Mouse (Mus musculus) midbrain, embryonic 15.5 days (tissue): ENCODE data around the gene Pcif1. TPM values are rescaled to one million over a fixed set of nuclear protein-coding genes. Genes with fewer than 3 reads are reported as not detected.
"Not testable (repeated sequence)": the region's sequence is repeated elsewhere in the genome, so short reads cannot be mapped to it uniquely, and the experiment has no call there.

Experiments used
- ATAC-seq: fragments of 200-750 bp; cut with Nextera tagmentation; replicated peaks from 2 replicates; pipeline ENCODE4 v1.8.0; 2017; ENCODE audit warnings: moderate TSS enrichment
- H3K27ac ChIP-seq: fragments of 300-500 bp; sonication (generic); 2 replicates; pipeline ENCODE4 v1.5.1; 2015; ENCODE audit warnings: mild to moderate bottlenecking, inconsistent platforms
- H3K27me3 ChIP-seq: fragments of 300-500 bp; sonication (generic); replicated peaks from 2 replicates; pipeline ENCODE4 v1.6.1; 2015; ENCODE audit warnings: inconsistent platforms
- H3K36me3 ChIP-seq: fragments of 300-500 bp; sonication (generic); replicated peaks from 2 replicates; pipeline ENCODE4 v1.6.1; 2015; ENCODE audit warnings: inconsistent platforms
- H3K4me1 ChIP-seq: fragments of 300-500 bp; sonication (generic); 2 replicates; pipeline ENCODE4 v1.6.1; 2015; ENCODE audit warnings: inconsistent platforms
- H3K4me2 ChIP-seq: fragments of 300-500 bp; sonication (generic); 2 replicates; pipeline ENCODE4 v1.6.1; 2015; ENCODE audit warnings: inconsistent platforms, mild to moderate bottlenecking, moderate library complexity
- H3K4me3 ChIP-seq: fragments of 300-500 bp; sonication (generic); 2 replicates; pipeline ENCODE4 v1.5.1; 2015; ENCODE audit warnings: mild to moderate bottlenecking, inconsistent platforms
- H3K9ac ChIP-seq: fragments of 300-500 bp; sonication (generic); 2 replicates; pipeline ENCODE4 v1.6.1; 2015; ENCODE audit warnings: mild to moderate bottlenecking, inconsistent platforms
- H3K9me3 ChIP-seq: fragments of 300-500 bp; sonication (generic); 2 replicates; pipeline ENCODE4 v1.6.1; 2016; ENCODE audit warnings: inconsistent platforms
- WGBS: fragments of 180-500 bp; shearing (Covaris S2); methylation state at CpG from one replicate; pipeline ENCODE4 v1.1.7; 2015; ENCODE audit warnings: mixed read lengths; 5-methylcytosine and 5-hydroxymethylcytosine counted together
- polyA plus RNA-seq: library from polyadenylated mRNA; unstranded; fragments of >200 nt; fragmentation: Nextera tagmentation; extraction: Ambion mirVana; gene quantifications from 2 replicates; pipeline ENCODE4 v1.2.1, GENCODE M21; 2015

Pcif1 gene
- 85.3 and 93.1 TPM in 2 replicates for polyA plus RNA-seq

GRCm38 (mm10) chr2:164879228-164879567, at the start of gene Pcif1:
Gene Pcif1 (plus strand): TSS chr2:164879304.
- H3K4me1 ChIP-seq, result peaks cover 29% of the 10 kb centered on the region
- H3K4me3 ChIP-seq, result peak within 1 kb of the TSS; percentile 93
- H3K9me3 ChIP-seq, result no peaks in the 10 kb centered on the region
- peak within 1 kb of the TSS; percentile 100 for H3K27ac ChIP-seq
- WGBS, result under 1% methylated on average over 40 of the region's 40 CpGs
- peak within 1 kb of the TSS; percentile 98 for H3K9ac ChIP-seq
- H3K36me3 ChIP-seq, result peaks cover 11% of the 10 kb centered on the region
- peak; percentile 92 for ATAC-seq
- H3K27me3 ChIP-seq, result no peaks in the 10 kb centered on the region
- H3K4me2 ChIP-seq, result peak within 1 kb of the TSS; percentile 96

DNA sequence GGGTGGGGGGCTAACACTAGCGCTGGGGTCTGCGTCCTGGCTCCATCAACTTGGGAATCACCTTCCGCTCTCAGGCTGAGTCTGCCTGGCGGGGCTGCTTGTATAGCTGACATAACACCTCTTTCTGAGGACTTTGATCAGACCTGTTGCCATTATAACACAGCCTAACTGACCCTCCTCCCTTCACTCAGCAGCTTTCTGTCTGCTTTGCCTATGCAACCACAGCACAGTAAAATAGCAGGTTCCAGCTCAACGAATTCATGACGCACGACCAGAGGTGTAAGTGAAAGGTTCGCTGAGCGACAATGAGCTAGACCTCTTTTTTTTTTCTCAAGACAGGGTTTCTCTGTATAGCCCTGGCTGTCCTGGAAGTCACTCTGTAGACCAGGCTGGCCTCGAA, 48.1 kb upstream of the Pcif1 start:
- no peaks in the 10 kb centered on the region for H3K9me3 ChIP-seq
- H3K4me3 ChIP-seq, result no peak overlapping the region
- H3K4me1 ChIP-seq, result peaks cover 33% of the 10 kb centered on the region
- no peak overlapping the region for H3K9ac ChIP-seq
- no peak for ATAC-seq
- H3K27me3 ChIP-seq, result no peaks in the 10 kb centered on the region
- 89% methylated on average over 10 of the region's 10 CpGs for WGBS
- no peak overlapping the region for H3K27ac ChIP-seq
- no peak overlapping the region for H3K4me2 ChIP-seq
- H3K36me3 ChIP-seq, result peaks cover 13% of the 10 kb centered on the region

GRCm38 (mm10) chr2:164832032-164832747, 46.9 kb upstream of the Pcif1 start:
- peak overlapping the region; percentile 64 for H3K4me3 ChIP-seq
- H3K36me3 ChIP-seq, result 0 out of 2 replicates have a peak, but pooled peaks cover 4% of the 10 kb centered on the region
- no peak for ATAC-seq
- H3K9me3 ChIP-seq, result no peaks in the 10 kb centered on the region
- peak overlapping the region; percentile 75 for H3K9ac ChIP-seq
- WGBS, result 63% methylated on average over 16 of the region's 16 CpGs
- H3K27me3 ChIP-seq, result no peaks in the 10 kb centered on the region
- peak overlapping the region; percentile 82 for H3K27ac ChIP-seq
- H3K4me2 ChIP-seq, result peak overlapping the region; percentile 100
- H3K4me1 ChIP-seq, result peaks cover 26% of the 10 kb centered on the region

- peak; percentile 76 for ATAC-seq
- Histone ChIP-seq H3K9ac (peak within 1 kb of the TSS; percentile 75), H3K36me3 (no peaks in the 10 kb centered on the region), H3K9me3 (no peaks in the 10 kb centered on the region), H3K4me2 (peak within 1 kb of the TSS; percentile 100), H3K4me1 (peaks cover 26% of the 10 kb centered on the region), H3K4me3 (peak within 1 kb of the TSS; percentile 64), H3K27me3 (no peaks in the 10 kb centered on the region), H3K27ac (peak within 1 kb of the TSS; percentile 82)
- 1% methylated on average over 35 of the region's 35 CpGs for WGBS
Observed at GRCm38 (mm10) chr2:164832748-164833301, 46.3 kb upstream of the Pcif1 start, which contains the start of gene Ctsa. Gene Ctsa (plus strand): TSS chr2:164832873.

DNA sequence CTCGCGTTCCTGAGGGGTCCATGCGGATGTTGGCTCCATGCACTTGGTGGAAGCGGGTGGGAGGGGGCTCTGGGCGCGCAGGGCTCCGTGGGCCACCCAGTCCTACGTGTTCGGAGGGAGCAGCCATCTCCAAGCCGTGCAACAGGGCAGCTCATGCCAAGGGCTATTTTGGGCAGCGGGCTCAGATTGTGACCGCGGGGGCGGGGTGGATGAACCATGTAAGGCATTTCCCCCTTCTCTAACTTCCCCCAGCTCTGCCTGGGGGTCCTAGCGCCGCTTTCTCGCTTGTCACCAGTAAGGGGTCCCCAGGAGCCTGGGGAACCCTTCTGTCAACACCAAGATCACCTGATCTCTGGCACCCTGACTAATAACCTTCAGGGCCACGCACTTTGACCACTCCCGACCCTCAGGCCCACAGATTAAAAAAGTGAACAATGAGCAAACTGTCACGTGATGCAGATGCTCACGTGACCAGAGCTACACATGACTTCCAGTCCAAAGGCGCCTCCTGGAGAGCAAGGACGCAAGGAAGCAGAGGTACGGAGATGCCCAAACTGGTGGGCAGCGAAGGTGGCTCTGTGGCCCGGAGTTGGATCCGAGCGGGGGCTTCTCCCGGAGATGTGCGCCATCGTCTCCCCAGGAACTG, 45.7 kb upstream of the Pcif1 start, which contains the start of gene Neurl2:
Neurl2 (minus strand) TSS at position 143 of the 646 bp plus-strand sequence.
- ATAC-seq, result peak; percentile 87
- 0 out of 2 replicates have a peak, but pooled peaks cover 4% of the 10 kb centered on the region for H3K36me3 ChIP-seq
- no peaks in the 10 kb centered on the region for H3K27me3 ChIP-seq

DNA sequence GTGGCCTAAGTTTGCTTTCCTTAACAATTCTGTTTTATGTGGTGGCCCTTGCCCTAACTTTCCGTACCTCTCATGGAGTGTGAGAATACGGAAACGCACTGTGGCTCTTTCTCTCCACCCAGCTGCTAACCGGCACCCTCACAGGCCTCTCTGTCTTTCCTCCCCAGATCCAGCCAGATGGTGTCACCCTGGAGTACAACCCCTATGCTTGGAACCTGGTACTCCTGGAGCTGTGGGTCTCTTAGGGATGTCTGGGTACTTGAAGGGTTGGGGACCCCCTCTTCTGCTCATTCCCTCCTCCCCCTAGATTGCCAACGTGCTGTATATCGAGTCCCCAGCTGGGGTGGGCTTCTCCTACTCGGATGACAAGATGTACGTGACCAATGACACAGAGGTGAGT, 44.6 kb upstream of the Pcif1 start:
- H3K4me2 ChIP-seq, result peak overlapping the region; percentile 100
- H3K9me3 ChIP-seq, result no peaks in the 10 kb centered on the region
- H3K27me3 ChIP-seq, result no peaks in the 10 kb centered on the region
- no peak overlapping the region for H3K27ac ChIP-seq
- peaks cover 26% of the 10 kb centered on the region for H3K4me1 ChIP-seq
- H3K4me3 ChIP-seq, result peak overlapping the region; percentile 64
- WGBS, result 42% methylated on average over 8 of the region's 8 CpGs
- H3K9ac ChIP-seq, result peak overlapping the region; percentile 75
- H3K36me3 ChIP-seq, result 0 out of 2 replicates have a peak, but pooled peaks cover 10% of the 10 kb centered on the region
- no peak for ATAC-seq

More for the DNA sequence above, 45.7 kb upstream of the Pcif1 start, which contains the start of gene Neurl2:
- Histone ChIP-seq H3K27ac (peak within 1 kb of the TSS; percentile 82), H3K4me1 (peaks cover 26% of the 10 kb centered on the region), H3K4me2 (peak within 1 kb of the TSS; percentile 100), H3K4me3 (peak within 1 kb of the TSS; percentile 64), H3K9ac (peak within 1 kb of the TSS; percentile 75), H3K9me3 (no peaks in the 10 kb centered on the region)
- under 1% methylated on average over 31 of the region's 31 CpGs for WGBS

DNA sequence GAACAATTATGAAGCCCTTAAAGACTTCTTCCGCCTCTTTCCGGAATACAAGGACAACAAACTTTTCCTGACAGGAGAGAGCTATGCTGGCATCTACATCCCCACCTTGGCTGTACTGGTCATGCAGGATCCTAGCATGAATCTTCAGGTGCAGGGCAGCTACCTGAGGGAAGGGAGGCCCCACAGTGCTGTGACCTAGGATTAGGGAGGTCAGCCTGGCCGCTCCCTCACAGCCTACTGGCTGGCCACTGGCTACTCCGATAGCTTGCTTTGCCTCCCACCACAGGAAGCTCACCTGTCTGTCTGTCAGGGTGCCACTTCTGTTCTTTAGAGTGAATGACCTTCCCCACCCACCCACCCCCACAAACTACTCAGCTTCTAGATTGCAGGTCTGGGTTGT, 43.9 kb upstream of the Pcif1 start:
- Histone ChIP-seq H3K9ac (no peak overlapping the region), H3K36me3 (0 out of 2 replicates have a peak, but pooled peaks cover 10% of the 10 kb centered on the region), H3K4me3 (peak overlapping the region; percentile 64; the same call in 1 of the 2 replicates), H3K27ac (no peak overlapping the region), H3K4me1 (peaks cover 26% of the 10 kb centered on the region), H3K4me2 (peak overlapping the region; percentile 100), H3K27me3 (no peaks in the 10 kb centered on the region), H3K9me3 (no peaks in the 10 kb centered on the region)
- WGBS, result 90% methylated on average over 4 of the region's 4 CpGs
- ATAC-seq, result no peak

DNA sequence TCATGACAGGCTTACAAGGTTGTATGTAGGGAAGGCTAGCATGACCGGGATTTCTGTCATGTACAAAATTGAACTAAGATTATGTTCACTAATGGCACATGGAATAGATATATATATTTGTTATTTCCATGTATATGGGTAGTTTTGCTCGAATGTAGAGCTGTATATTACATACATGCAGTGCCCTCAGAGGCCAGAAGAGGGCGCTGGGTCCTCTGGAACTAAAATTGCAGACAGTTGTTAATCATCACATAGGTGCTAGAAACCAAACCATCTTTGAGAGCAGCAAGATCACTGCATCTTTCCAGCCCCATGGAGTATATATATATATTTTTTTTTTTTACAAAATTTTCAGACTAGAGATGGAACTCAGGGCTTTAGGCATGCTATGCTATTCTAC, 33.3 kb upstream of the Pcif1 start:
- H3K4me2 ChIP-seq, result no peak overlapping the region
- no peaks in the 10 kb centered on the region for H3K4me1 ChIP-seq
- H3K36me3 ChIP-seq, result no peaks in the 10 kb centered on the region
- no peak overlapping the region for H3K4me3 ChIP-seq
- no peak for ATAC-seq
- H3K27ac ChIP-seq, result no peak overlapping the region
- H3K9me3 ChIP-seq, result no peaks in the 10 kb centered on the region
- 57% methylated on average over 3 of the region's 3 CpGs for WGBS
- no peaks in the 10 kb centered on the region for H3K27me3 ChIP-seq
- no peak overlapping the region for H3K9ac ChIP-seq

GRCm38 (mm10) chr2:164850061-164850460, 29.0 kb upstream of the Pcif1 start:
- H3K27ac ChIP-seq, result no peak overlapping the region
- H3K27me3 ChIP-seq, result no peaks in the 10 kb centered on the region
- no peaks in the 10 kb centered on the region for H3K36me3 ChIP-seq
- H3K4me2 ChIP-seq, result no peak overlapping the region
- no peak for ATAC-seq
- no peak overlapping the region for H3K4me3 ChIP-seq
- no peaks in the 10 kb centered on the region for H3K9me3 ChIP-seq
- no peak overlapping the region for H3K9ac ChIP-seq
- WGBS, result 87% methylated on average over 8 of the region's 8 CpGs
- H3K4me1 ChIP-seq, result no peaks in the 10 kb centered on the region

DNA sequence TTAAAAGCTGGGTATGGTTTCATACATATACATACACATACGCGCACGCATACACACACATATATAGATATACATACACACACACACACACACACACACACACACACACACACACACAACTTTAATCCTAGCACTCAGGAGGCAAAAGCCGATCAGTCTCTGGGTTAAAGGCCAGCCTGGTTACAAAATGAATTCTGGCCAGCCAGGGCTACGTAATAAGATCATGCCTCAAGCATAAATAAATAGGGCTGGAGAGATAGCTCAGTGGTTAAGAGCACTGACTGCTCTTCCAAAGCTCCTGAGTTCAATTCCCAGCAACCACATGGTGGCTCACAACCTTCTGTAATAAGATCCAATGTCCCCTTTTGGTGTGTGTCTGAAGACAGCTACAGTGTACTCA, 23.5 kb upstream of the Pcif1 start:
- H3K27me3 ChIP-seq, result peaks cover 38% of the 10 kb centered on the region
- H3K36me3 ChIP-seq, H3K27ac ChIP-seq, ATAC-seq, H3K9me3 ChIP-seq, H3K9ac ChIP-seq, H3K4me2 ChIP-seq: not testable (repeated sequence)
- 74% methylated on average over 5 of the region's 5 CpGs for WGBS
- peaks cover 22% of the 10 kb centered on the region for H3K4me1 ChIP-seq
- peak overlapping the region; percentile 45; the same call in 1 of the 2 replicates for H3K4me3 ChIP-seq

GRCm38 (mm10) chr2:164856309-164857100, 22.6 kb upstream of the Pcif1 start:
- peaks cover 22% of the 10 kb centered on the region for H3K4me1 ChIP-seq
- under 1% methylated on average over 42 of the region's 42 CpGs for WGBS
- H3K9me3 ChIP-seq, result no peaks in the 10 kb centered on the region
- no peak overlapping the region for H3K27ac ChIP-seq
- peaks cover 42% of the 10 kb centered on the region for H3K27me3 ChIP-seq
- H3K9ac ChIP-seq, result peak overlapping the region; percentile 42
- H3K4me2 ChIP-seq, result peak overlapping the region; percentile 95
- H3K36me3 ChIP-seq, result no peaks in the 10 kb centered on the region
- ATAC-seq, result peak; percentile 57; the same call in 1 of the 2 replicates
- peak overlapping the region; percentile 45 for H3K4me3 ChIP-seq
